ENCODE assay signal across 17 mouse cellular contexts in the genomic region with DNA sequence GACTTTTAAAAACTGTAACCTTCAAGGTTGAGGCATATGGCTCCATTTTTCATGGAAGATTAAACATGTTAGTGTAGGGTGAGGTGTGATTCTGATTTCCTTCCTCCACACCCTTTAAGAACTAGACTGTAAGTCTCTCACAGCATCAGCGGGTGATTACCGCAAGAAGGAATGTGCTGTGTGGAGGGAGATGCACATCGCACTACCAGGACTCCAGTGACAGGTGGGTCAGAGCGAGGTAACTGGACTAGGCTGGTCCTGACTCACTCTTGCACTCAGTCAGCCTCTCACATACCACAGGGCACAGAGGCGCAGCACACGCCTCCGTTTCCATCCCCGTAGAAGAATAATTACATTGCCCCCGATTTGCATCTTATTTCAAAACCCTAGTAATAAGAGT.
"Had no signal": no experiment of that assay in that cellular context is flagged by ENCODE, and none has a peak within 500 bp of the region (broad histone marks: within the 10 kb centered on the region; RNA-seq: fewer than 3 reads in every experiment).

No protein-coding gene starts in this region.

- H3K27ac ChIP-seq: liver, embryonic 12.5 days; midbrain, embryonic 15.5 days; neural tube, embryonic 13.5 days had no signal

- H3K4me2 ChIP-seq: liver, embryonic 12.5 days; lung, embryonic 14.5 days; midbrain, embryonic 11.5 days; midbrain, embryonic 15.5 days; neural tube, embryonic 13.5 days had no signal

- H3K9ac ChIP-seq: limb, embryonic 15.5 days; liver, embryonic 12.5 days; lung, embryonic 14.5 days; midbrain, embryonic 15.5 days; neural tube, embryonic 13.5 days had no signal

- H3K27me3 ChIP-seq: limb, embryonic 15.5 days; liver, embryonic 12.5 days; megakaryocyte, embryonic 14.5 days; midbrain, embryonic 15.5 days; neural tube, embryonic 13.5 days had no signal

- H3K36me3 ChIP-seq: limb, embryonic 15.5 days; liver, embryonic 12.5 days; midbrain, embryonic 15.5 days; neural tube, embryonic 13.5 days had no signal

- DNase-seq: kidney, adult 8-10 months; kidney, postnatal 25 days; layer of hippocampus, adult 9-11 months; layer of hippocampus, postnatal 36 days; lung, embryonic 14.5 days; lung, postnatal 10 days; lung, postnatal 4 days; right cerebral cortex, postnatal 14 days; thymus, adult 2 months; thymus, postnatal 25 days had no signal

- H3K4me3 ChIP-seq: limb, embryonic 15.5 days; liver, embryonic 12.5 days; megakaryocyte, embryonic 14.5 days; midbrain, embryonic 15.5 days; neural tube, embryonic 13.5 days had no signal

- H3K9me3 ChIP-seq: limb, embryonic 15.5 days; liver, embryonic 12.5 days; megakaryocyte, embryonic 14.5 days; midbrain, embryonic 15.5 days; neural tube, embryonic 13.5 days had no signal

- ATAC-seq: intestine, postnatal 0 days; liver, embryonic 12.5 days; midbrain, embryonic 15.5 days had no signal
